Mouse (Mus musculus) MN1 (cell line): ENCODE results near the gene Phldb2.

Source experiments
- DNase-seq: peaks from one replicate; pipeline ENCODE4 v3.0.0-alpha.2; 2016; ENCODE audit warnings: low spot score

Gene Phldb2

DNA sequence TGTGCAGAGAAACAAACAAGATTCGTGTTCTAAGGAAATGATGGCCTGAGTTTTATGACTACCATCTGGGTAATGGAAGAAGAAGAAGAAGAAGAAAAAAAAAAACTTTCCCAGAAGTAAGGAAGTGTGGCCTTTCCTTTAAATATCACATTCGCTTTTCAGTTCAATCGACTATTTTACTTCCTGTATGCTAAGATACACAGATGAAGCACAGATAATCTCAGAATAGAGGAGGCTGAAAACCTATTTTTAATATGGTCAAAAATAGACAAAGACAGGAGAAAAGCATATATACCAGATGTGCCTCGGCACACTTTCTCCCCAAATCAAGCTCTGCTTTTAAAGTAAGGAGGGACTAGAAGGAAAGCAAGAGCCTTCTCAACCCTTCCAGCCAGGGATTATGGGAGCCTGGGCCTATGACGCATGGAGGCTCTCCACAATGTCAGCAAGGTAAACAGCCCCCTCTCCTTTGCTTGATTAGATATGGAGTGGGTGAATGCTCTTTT lies 158.2 kb downstream of the Phldb2 start:
- DNase-seq: no peak

DNA sequence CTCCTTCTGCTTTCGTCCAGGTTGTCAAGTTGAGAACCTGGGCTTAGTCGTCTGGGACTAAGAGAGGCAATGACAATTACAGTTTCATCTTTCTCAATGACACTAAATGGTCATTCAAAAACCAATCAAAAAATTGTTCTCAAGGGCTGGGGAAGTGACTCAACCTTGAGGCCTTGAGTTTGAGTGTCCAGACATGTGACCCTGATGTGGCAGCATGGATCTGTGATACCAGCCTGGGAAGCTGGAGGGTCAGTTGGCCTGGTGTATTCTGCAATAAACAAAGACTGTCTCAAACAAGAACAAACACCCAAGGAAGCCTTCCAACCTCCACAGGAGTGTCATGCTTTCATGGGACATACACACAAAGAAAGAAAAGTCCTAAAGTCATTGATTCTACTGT lies 160.6 kb downstream of the Phldb2 start:
- DNase-seq: no peak

DNA sequence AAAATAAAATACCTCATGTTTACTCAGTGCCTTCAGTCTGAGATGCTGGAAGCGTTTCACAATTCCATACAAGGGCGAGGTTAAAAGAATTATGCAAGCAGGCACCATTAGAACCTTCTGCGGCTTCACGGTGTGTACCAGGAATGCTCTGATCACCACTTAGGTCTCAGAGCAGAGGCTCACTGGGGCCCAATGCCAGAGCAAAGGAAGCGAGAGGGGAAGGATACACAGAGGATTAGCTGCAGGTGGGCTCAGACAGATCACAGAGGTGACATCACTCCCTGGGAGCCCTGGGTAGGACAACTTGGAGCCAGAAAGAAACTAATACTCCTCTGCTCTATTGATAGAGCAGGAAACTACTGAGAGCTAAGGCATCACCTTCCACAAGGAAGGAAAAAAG lies 162.1 kb downstream of the Phldb2 start:
- no peak for DNase-seq

DNA sequence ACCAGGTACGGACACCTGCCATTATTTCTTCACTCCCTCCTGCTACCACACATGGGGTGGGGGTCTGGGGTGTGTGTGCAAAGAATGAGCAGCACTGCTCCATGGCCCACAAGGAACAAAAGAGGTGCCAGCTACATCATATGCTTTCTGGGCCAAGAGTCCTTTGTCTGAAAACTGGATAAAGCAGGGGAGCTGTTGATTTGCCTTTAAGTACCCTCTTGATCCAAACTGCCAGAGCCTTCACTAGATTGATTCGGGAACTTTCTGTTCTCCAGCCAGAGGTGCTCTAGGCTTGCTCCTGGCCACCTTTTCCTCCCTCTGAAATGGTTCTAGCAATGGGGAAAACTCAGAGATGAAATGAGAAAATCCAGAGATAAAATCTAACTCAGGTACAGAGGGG lies 164.1 kb downstream of the Phldb2 start:
- no peak for DNase-seq

DNA sequence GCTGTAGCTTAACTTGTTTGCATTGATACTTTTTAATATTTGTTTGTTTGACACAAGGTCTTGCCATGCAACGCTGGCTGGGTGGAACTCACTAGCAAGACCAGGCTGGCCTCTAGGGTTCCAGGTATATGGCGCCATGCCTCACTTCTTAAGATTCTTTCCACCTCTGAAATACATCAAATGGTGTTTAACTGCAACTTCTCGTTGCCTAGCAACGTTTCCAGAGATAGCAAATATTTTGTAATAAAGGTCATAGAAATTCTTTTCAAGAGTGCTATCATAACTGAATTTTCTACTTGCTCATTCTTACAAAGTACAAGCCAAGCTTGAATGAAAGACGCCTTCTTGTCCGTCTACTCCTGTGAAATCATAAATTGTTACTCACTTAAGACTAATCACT lies 165.7 kb downstream of the Phldb2 start:
- no peak for DNase-seq

DNA sequence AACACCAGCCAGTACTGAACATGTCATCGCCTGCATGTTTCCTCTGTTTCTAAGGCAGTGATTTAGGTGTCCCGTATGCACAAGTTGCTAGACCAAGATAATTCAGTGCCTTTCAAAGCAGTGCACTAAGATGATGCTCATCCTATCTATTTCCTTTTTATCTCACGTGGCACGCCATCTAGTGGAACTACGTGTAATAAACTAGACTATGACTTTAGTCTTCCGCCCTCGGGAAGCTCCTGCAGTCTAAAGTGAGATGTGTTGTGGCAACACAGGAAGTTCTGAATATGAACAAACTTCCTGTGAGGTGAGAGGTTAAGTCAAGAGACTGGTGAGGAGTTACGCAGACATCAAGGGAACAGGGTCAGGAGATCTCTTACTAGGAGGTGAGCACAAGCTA lies 166.8 kb downstream of the Phldb2 start:
- no peak for DNase-seq

DNA sequence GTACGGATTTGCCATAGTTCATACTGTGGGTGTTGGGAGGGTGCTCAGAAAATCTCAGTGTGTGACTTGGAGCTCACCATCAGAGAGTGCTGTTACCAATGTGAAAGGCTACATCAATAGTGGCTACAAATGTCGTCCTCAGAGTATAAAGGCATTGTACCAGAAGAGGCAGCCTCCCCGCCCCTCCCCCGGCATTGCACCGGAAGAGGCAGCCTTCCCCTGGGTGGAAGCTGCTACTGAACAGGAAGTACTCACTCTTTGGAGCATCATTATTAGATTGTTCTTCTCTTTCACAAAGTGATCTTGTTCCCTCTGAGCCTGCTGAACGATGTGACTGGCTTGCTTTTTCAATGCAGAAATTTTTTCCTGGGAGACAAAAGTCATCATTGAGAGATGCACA lies 173.4 kb downstream of the Phldb2 start:
- no peak for DNase-seq

DNA sequence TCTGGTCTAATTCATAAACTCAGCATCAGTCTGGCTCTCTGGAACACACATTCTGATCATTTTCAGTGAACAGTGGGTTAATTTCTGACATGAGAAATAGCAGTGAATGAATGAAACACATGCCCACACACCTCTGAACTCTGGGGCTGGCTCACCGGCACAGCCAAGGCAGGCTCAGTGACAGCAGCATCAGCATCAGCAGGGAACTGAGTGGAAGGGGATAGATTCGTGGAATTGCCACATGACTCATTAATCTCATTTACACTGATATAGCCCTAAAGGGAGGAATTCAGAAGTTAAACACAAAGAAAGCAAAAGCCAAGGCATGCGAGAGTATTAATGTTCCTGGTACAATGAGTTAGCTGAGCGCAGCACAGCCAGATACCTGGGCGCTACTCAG lies 178.6 kb downstream of the Phldb2 start:
- DNase-seq: no peak

DNA sequence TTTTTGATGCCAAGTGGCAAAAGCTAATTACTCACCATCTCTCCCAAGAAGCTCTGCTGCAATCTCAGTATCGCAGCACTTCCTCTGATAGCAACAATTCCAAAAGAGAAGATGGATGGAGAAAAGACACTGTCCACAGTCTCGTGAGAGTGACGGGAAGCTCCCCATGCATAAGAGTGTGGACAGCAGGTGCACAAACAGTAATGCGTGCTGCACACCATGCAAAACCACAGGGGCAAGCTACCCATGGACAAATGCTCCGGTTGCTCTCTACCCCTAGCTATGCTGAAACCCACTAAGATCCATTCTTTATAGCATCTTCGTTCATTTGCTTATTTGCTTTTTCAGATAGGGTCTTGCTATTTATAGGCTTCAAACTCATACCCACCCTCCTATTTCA lies 182.5 kb downstream of the Phldb2 start:
- no peak for DNase-seq

DNA sequence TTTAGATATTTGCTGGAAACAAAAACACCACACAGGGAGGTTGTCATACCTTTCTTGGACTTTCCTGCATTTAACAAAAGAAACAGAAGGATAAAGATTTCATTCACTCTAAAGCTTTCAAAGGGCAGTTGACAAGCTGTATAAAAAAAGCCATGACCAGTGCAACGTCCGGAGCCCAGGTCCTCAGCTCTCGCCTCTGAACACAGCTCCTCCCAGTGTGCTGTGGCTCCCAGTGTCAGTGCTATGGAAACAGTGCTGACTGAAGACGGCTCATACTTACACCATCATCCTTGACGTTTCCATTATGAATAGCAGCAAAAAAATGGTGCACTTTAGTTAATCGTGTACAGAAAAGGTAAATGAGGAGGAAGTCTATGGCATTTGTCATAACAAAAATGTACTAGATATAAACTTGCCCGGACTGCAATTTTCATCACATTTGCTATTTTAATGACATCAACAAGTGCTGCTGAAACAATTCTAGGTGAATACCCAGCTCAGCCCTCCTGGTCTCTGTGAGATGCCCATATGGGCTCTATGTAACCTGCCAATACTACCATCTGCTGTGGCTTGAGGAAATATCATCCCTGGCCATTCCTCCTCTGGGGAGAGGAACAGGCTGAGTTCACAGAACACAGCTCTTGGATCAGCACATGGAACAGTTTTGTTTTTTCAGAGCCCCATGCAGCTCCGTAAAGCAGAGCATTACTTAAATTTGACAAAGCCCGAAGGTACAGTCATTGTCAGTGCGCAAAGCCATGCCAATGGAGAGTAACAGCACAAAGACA lies 185.4 kb downstream of the Phldb2 start:
- DNase-seq: no peak

DNA sequence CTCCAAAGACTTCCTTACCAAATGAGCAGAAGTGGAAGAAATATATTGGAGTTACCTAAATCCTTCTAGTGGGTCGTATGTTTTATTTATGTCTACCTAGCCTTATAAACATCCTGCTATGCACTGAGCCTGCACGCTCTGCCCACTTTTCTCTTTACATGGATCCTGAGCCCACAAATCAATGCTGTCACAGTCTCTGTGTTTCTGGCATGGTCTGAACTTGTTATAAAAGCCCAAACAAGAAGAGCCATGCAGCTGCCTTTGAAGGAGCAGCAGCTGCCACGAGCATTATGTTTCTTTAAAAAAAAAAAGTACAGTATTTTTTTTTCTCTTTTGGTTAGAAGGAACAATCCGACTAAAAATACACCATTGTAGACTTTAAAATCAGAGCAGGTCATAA lies 186.0 kb downstream of the Phldb2 start:
- DNase-seq: no peak

DNA sequence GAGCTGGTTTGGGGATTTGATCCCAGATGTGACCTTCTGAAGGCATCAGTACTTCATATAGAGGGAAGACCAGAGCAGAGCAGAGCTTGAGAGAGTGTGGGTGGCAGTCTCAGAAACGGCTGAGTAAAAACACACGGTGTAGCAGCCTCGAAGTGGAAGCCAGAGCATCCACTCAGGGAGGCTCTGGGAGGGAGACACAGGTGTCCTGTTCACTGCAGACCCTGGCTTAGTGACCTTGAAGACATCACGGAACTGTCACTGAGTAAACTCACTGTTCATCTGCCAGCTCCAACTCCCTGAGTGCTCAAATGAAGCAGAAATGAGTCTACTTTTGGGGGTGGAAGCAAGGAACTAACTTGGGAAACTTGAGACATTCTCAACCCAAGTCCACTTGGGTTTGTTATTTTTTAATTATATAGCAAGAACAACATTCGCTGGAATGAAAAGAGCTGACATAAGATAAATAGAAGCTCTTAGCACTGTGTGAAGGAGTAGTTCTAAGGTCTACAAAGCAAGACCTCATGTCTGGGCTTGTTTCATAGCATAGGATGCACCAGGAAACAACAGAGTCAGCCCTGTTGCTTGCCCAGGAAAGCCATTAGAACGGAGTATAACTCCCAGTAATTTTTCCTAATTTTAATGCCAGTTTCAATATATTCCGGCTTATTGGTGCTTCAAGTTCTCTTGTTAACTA lies 187.4 kb downstream of the Phldb2 start:
- no peak for DNase-seq

DNA sequence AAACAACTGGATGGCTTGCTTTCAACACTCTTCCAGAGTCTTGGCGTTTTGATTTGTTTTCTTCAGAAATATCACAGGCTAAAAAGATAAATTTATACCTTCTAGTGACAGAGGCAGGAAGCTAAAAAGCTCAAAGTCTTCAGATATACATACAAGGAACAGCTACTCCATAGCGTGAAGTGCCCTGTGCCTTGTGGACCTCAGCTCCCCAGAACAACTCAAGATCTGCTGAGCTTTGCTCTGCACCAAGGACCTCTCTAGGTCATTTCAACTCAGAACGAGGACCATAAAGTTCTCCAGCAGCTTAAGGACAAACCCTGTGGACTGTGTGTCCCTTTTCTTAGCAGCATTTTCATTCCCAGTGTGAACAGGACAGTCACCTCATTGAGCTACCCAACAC lies 188.3 kb downstream of the Phldb2 start:
- no peak for DNase-seq

DNA sequence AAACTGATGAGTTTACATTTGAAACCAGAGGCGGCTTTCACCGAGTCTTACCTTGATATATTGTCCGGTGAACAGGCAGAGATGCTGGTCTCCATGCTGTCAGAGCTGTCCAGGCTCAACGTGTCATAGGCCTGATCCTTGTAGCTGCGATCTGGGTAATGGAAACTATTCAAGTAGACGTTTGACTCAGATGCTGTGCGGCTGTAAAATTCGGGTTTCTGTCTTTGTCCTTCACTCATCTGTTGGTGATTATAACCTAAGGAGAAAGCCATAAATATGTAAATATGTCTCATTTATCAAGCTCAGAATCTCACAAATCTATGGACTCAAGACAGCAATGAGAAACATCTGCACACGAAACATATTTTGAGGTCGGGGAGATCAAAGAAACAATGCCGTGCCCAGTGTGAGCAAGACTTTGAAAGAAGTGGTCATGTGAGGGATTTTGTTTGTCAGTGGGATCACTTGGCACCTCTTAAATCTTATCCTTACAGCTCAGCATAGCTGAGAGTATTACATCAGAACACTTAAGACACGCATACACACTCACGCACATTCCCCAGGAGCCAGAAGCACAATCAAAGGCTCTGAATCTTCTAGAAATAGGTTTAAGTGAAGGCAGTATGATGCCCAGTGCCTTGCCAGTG lies 190.4 kb downstream of the Phldb2 start:
- DNase-seq: no peak

DNA sequence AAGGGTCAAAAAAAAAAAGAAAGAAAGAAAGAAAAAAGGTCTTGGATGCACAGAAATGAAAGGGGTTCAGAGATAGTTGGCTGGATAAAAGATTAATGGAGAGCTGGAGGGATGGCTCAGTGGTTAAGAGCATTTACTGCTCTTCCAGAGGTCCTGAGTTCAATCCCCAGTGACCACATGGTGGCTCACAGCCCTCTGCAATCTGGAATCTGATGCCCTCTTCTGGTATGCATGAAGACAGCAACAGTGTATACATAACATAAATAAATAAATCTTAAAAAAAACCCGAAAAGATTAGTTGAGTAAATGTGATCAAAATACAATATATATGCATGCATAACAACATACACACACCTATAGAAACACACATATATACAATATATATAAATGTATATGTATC lies 192.0 kb downstream of the Phldb2 start:
- no peak for DNase-seq

DNA sequence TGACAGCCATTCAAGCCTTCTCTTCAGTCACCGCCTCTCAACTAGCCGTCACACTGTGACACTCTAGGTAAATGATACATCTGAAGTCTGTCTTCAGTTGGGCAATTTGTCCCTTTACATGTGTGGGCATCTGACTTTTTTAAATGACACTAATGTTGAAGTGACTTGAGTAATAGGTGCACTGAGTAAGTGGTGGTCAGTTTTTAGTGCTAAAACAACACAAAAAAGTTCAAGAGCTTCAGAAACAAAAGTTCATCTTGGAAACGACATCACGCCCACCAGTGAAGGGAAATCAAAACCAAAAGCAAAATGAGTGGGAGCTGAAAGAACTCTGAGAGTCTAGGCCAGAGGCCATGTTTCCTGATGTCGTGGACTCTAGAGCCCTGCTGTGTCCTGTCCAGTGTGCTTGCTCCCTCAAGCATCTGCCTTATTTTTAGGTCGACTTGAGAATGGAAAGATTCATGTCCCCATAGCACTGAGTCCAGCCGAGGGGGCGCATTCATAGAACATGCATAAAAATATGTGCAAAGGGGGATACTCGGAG lies 194.6 kb downstream of the Phldb2 start:
- no peak for DNase-seq

DNA sequence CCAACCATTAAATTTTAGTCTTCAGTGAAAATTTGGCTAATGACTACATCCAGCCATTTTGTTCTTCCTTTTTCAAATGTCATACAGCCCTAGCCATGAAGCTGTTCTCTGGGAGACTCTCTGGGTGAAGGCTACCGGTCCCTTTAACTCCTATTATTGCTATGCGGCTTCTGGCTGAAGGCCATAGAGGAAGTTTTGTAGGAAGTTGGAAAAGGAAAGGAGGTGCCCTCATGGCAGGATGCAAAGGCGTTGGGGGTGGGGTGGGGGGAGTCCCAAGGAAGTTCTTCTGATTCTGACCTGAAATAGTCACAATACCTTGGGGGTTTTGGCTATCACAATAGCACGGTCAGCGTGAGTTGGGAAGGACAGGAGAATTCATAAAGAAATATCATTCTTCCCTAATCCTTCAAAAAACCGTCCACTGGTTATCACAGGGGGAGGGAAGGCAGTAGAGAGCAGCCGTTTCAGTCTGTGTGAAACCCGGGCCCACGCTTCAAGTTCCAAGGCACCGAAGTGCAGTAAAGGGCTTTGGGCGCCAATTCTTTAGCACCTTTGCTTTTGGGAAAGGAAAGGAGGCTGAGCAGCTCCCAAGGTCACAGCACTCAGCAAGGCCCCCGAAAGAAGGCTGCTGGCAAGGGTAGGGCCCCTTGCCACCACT lies 195.8 kb downstream of the Phldb2 start:
- no peak for DNase-seq

DNA sequence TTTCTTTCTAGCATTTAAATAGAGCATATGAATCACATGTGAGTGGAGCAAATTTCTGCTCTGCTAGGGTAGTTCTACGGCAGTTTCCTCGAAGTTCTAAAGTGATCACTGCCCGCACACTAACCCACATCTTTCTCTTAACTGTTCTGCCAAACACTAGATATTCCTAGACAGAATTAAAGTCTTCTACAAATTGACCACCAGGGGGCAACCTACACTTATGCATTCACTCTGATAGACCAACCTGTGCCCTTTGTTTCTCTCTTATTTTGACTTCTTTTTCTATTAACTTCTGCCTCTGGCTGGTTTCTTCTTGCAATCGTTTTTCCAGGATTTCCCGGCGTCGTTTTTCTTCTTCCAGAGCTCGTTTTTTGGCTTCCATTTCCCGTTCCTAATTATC lies 196.5 kb downstream of the Phldb2 start:
- DNase-seq: peak; percentile 55

DNA sequence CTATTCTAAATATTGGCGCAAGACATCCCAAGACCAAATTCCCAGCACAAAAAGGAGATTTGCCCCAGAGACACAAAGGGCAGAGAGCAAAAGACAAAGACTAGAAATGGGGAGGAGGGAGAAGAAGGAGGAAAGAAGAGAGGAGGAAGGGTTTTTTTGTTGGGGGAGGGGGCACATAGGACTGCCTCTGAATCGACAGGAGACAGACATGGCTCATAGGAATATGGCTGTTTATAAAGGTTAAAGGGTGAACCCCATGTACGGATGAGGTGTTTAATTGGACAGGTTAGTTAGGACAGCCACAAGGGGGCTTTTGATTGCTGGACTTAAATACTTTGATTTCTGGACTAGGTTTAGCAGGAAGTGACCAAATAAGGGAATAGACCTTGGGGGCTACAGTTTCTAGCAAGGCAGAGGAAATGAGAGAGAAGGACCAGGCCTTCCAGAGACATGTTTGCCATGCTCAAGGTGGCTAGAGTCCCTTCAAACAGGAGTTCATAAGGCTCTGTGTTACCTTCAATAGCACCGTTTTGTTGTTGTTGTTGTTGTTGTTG lies 209.7 kb downstream of the Phldb2 start:
- DNase-seq: peak; percentile 9

DNA sequence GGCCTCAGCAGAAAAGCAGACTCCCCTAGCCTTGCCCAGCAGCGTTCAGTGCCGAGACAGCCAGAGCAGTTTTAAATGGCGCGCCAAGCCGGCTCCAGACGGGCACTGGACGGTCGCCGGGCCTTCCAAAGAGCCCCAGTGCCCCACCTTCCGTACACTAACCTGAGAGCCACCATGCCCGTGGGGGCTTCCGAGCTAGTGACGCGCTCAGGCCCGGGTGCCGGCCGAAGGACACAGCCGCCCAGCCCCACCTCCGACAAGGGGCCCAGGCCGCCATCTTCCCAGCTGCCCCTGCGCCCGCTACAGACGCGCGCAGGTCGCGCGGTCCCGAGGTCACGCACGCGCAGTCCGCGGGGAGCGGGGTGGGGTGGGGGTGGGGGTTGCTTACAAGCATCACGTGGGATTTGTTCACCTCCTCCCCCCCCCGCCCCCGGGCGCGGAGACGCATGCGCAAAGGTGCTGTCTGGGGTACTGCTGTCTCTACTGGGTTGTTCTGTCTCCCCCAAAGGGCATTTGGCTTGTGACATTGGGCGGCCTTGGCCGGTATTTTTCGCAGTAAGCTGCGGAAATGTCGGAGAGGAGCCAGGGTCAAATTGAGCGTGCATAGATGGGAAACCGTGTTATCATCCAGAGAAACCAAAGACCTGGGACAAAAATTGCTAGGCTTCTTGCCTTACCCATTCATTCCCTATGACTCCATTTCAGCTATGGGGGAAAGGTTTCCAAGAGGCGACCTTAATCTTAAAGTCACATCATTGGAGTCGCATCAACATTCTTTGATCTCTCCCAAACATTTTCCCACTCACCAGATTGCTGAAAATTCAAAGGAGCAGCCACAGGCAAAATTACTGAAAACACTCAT lies 210.6 kb downstream of the Phldb2 start, which contains the start of gene Abhd10:
TSS of gene Abhd10 (minus strand) at position 341 of the 862 bp plus-strand sequence.
- peak; percentile 85 for DNase-seq

DNA sequence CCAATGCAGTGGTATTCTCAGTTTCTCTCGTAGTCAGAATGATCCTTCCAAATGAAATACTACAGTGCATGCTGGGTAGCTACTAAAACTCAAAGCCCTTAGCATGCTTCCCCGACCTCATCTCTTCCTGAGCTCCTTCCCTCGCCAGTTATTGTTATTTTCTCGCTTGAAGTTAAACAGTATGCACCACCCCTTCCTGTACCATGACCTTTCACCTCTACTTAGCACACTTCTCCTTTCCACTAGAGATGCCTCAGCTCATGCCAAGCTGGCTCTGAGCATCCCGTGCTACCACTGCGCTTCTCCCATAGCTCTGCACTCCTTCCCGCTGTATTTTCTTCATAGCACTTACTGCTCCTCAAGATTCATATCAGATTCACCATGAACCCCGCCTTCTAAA lies 215.5 kb downstream of the Phldb2 start:
- no peak for DNase-seq
